Mouse (Mus musculus): Measurements from ENCODE around the gene Phactr3. TPM values are rescaled to one million over a fixed set of nuclear protein-coding genes. Genes with fewer than 3 reads are reported as not detected.
A peak's percentile ranks its signal among the peaks of the same experiment; 100 is the strongest.

The Phactr3 gene
- polyA plus RNA-seq, 1 experiment from 2014 or later: 0.70 TPM

DNA sequence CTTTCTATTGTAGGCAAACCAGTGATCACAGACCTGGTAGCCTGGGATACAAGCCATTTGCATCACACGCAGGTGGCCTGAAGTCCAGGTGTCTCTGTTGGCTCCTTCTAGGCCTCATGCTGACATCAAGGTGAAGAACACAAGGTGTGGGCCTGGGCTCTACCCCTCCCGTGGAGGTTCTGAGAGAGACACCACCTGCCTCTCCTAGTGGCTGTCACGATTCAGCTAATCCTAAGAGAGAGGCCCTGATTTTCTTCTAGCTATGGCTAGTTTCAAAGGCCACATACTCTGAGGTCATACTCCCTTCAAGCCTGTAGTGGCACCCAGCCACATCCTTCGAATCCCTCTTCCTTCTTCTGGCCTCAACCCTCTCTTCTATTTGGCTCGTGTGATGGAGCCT lies 12.2 kb downstream of the Phactr3 start:
- WGBS: 64% methylated on average over 5 of the region's 5 CpGs
- Histone ChIP-seq H3K36me3 (ENCODE audit: control insufficient read depth, insufficient read depth, low read length) (no peaks in the 10 kb centered on the region), H3K4me2 (ENCODE audit: low read depth, low read length) (no peak overlapping the region), H3K4me3 (ENCODE audit: low read length) (no peak overlapping the region), H3K4me1 (replicated peaks; ENCODE audit: control insufficient read depth, insufficient read depth, low read length) (no peaks in the 10 kb centered on the region; the same call in 1 of the 2 replicates), H3K27me3 (ENCODE audit: control insufficient read depth, insufficient read depth, low read depth, low read length) (no peaks in the 10 kb centered on the region), H3K9me3 (ENCODE audit: control insufficient read depth, low read length) (no peaks in the 10 kb centered on the region), H3K27ac (ENCODE audit: low read length) (no peak overlapping the region), H3K9ac (ENCODE audit: low read length) (no peak overlapping the region)
- no peak for ATAC-seq (ENCODE audit: low read depth)

DNA sequence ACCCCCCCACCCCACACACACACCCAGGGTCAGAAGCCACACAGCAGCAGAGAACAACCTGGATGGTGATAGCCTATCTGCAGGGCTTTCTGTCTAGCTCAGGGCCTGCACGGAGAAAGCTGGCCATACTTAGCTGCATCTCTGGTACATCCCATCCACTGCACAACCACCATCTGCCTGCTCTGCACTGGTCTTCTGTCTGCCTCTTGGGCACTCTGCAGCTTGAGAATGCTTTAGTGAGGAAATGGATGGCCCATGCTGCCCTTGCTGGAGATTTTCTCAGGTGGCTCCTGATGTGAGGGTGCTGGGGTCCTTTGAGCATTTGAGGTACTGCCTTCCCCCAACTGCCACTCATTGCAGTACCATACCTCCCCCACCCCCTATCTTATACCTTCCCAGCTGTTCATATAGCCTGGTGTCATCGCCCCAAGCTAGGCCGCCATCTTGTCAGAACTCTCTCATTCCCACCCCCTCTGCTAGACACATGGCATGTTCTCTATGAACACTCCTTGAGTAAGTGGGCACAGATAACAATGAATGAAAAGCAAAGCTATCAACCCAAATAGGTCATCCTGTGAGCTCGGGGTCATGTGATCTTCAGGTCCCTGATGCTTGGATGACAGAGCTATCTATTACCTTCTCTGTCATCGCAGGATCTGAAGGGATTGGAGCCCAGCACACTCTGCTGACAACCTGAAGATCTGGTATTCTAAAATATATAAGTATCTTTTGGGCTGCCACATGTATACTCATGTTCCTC lies 13.0 kb downstream of the Phactr3 start:
- H3K4me2 ChIP-seq (ENCODE audit: low read depth, low read length): no peak overlapping the region

DNA sequence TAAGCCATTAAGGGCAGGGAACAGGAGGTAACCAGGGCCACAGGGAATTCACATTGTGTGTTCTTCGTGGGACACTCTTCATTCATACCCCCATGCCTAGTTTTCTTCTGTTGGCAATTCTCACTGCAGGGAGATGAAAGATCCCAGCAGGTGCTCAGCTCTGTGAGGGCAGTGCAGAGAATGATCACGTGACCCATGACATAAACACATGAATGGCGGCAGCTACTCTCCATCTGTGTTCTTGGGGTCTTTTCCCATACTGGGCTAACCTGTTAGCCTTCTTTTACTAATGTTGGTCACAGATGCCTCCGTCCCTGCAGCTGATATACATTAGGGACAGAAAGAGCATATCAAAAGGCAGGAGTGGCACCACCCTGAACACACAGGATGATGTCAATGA lies 16.9 kb downstream of the Phactr3 start:
- WGBS: 25% methylated on average over 4 of the region's 4 CpGs
- Histone ChIP-seq H3K36me3 (ENCODE audit: control insufficient read depth, insufficient read depth, low read length) (no peaks in the 10 kb centered on the region), H3K27ac (ENCODE audit: low read length) (no peak overlapping the region), H3K9ac (ENCODE audit: low read length) (no peak overlapping the region), H3K4me3 (ENCODE audit: low read length) (no peak overlapping the region), H3K9me3 (ENCODE audit: control insufficient read depth, low read length) (no peaks in the 10 kb centered on the region), H3K4me1 (replicated peaks; ENCODE audit: control insufficient read depth, insufficient read depth, low read length) (no peaks in the 10 kb centered on the region), H3K27me3 (ENCODE audit: control insufficient read depth, insufficient read depth, low read depth, low read length) (no peaks in the 10 kb centered on the region), H3K4me2 (ENCODE audit: low read depth, low read length) (no peak overlapping the region)
- ATAC-seq (ENCODE audit: low read depth): no peak

More for the DNA sequence above, 13.0 kb downstream of the Phactr3 start:
- no peak overlapping the region for H3K27ac ChIP-seq (ENCODE audit: low read length)
- 87% methylated on average over 5 of the region's 5 CpGs for WGBS
- H3K4me1 ChIP-seq (replicated peaks; ENCODE audit: control insufficient read depth, insufficient read depth, low read length): no peaks in the 10 kb centered on the region; the same call in 1 of the 2 replicates
- no peak for ATAC-seq (ENCODE audit: low read depth)
- H3K9ac ChIP-seq (ENCODE audit: low read length): no peak overlapping the region
- H3K9me3 ChIP-seq (ENCODE audit: control insufficient read depth, low read length): no peaks in the 10 kb centered on the region
- H3K36me3 ChIP-seq (ENCODE audit: control insufficient read depth, insufficient read depth, low read length): no peaks in the 10 kb centered on the region
- H3K4me3 ChIP-seq (ENCODE audit: low read length): no peak overlapping the region
- H3K27me3 ChIP-seq (ENCODE audit: control insufficient read depth, insufficient read depth, low read depth, low read length): no peaks in the 10 kb centered on the region

DNA sequence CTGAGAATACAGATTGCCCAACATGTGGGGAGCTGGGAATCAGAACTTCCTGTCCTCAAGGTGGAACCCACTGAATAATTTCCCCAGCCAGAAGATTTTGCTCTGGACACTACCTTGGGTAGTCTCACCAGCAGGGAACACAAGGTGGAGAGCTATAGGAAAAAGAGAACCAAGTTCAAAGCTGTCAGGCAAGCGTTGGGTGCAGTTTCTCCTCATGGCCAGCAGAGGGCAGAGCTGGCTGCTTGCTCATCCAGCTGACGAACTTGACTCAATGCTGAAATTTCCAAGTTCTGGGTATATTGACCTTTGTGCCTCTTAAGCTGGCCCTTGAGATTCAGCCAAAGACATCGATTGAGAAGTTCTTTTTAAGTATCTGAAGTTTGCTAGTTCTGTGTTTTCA lies 18.7 kb downstream of the Phactr3 start:
- Histone ChIP-seq H3K36me3 (ENCODE audit: control insufficient read depth, insufficient read depth, low read length) (no peaks in the 10 kb centered on the region), H3K9me3 (ENCODE audit: control insufficient read depth, low read length) (no peaks in the 10 kb centered on the region), H3K27ac (ENCODE audit: low read length) (no peak overlapping the region), H3K4me3 (ENCODE audit: low read length) (no peak overlapping the region), H3K4me2 (ENCODE audit: low read depth, low read length) (no peak overlapping the region), H3K27me3 (ENCODE audit: control insufficient read depth, insufficient read depth, low read depth, low read length) (peaks cover 17% of the 10 kb centered on the region), H3K9ac (ENCODE audit: low read length) (no peak overlapping the region), H3K4me1 (replicated peaks; ENCODE audit: control insufficient read depth, insufficient read depth, low read length) (no peaks in the 10 kb centered on the region)
- no peak for ATAC-seq (ENCODE audit: low read depth)
- WGBS: 6% methylated on average over 3 of the region's 3 CpGs

GRCm38 (mm10) chr2:178141489-178141922 lies 22.7 kb downstream of the Phactr3 start:
- Histone ChIP-seq H3K4me1 (replicated peaks; ENCODE audit: control insufficient read depth, insufficient read depth, low read length) (no peaks in the 10 kb centered on the region), H3K9me3 (ENCODE audit: control insufficient read depth, low read length) (no peaks in the 10 kb centered on the region), H3K4me2 (ENCODE audit: low read depth, low read length) (no peak overlapping the region), H3K27me3 (ENCODE audit: control insufficient read depth, insufficient read depth, low read depth, low read length) (peaks cover 25% of the 10 kb centered on the region), H3K4me3 (ENCODE audit: low read length) (no peak overlapping the region), H3K27ac (ENCODE audit: low read length) (no peak overlapping the region), H3K9ac (ENCODE audit: low read length) (no peak overlapping the region), H3K36me3 (ENCODE audit: control insufficient read depth, insufficient read depth, low read length) (no peaks in the 10 kb centered on the region)
- 9% methylated on average over 9 of the region's 10 CpGs for WGBS
- ATAC-seq (ENCODE audit: low read depth): 0 out of 2 replicates have a peak, but pooled peaks have one; percentile 17

DNA sequence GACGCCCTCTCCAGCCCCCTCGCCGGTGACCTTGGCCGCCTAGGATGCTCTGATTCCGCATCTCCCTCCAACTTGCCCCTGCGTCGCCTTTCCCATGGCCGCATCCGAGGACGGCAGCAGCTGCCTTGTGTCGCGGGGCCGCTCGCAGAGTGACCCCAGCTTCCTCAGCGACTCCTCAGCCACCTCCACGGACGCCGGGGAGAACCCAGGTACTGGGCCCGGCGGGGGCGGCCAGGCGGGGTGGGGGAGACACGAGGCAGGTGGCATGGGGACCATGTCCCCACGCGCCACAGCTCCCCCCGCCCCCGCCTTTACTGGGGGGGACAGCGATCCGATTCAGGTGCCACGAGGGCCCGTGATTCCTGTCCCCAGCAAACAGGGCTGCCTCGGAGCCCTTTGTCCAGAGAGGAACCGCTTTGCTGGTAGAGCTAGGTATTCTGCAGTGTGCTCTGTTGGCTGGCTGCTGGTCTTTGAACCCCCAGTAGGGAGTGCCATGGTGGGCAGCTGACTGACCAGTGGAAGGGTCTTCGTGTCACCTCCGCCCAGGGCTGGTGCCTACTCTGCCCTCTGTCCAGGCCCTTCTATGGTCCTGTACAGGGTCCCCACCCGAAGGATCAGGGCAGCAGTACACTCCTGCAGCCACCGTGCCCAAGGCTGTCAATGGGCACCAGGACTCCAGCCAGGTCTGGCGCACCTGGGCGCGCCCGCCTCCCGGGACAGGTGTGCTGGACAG lies 23.7 kb downstream of the Phactr3 start:
- Histone ChIP-seq H3K27ac (ENCODE audit: low read length) (no peak overlapping the region), H3K9ac (ENCODE audit: low read length) (no peak overlapping the region), H3K27me3 (ENCODE audit: control insufficient read depth, insufficient read depth, low read depth, low read length) (peaks cover 25% of the 10 kb centered on the region), H3K9me3 (ENCODE audit: control insufficient read depth, low read length) (no peaks in the 10 kb centered on the region), H3K36me3 (ENCODE audit: control insufficient read depth, insufficient read depth, low read length) (no peaks in the 10 kb centered on the region), H3K4me1 (replicated peaks; ENCODE audit: control insufficient read depth, insufficient read depth, low read length) (no peaks in the 10 kb centered on the region), H3K4me3 (ENCODE audit: low read length) (no peak overlapping the region), H3K4me2 (ENCODE audit: low read depth, low read length) (no peak overlapping the region)
- WGBS: 10% methylated on average over 42 of the region's 42 CpGs
- no peak for ATAC-seq (ENCODE audit: low read depth)

GRCm38 (mm10) chr2:178143024-178143415 lies 24.2 kb downstream of the Phactr3 start:
- 23% methylated on average over 3 of the region's 3 CpGs for WGBS
- H3K9ac ChIP-seq (ENCODE audit: low read length): no peak overlapping the region

GRCm38 (mm10) chr2:178143898-178144297 lies 25.1 kb downstream of the Phactr3 start:
- H3K27ac ChIP-seq (ENCODE audit: low read length): no peak overlapping the region
- no peaks in the 10 kb centered on the region for H3K9me3 ChIP-seq (ENCODE audit: control insufficient read depth, low read length)
- no peak overlapping the region for H3K4me2 ChIP-seq (ENCODE audit: low read depth, low read length)
- WGBS: 58% methylated on average over 1 of the region's 1 CpGs
- H3K36me3 ChIP-seq (ENCODE audit: control insufficient read depth, insufficient read depth, low read length): no peaks in the 10 kb centered on the region
- H3K4me1 ChIP-seq (replicated peaks; ENCODE audit: control insufficient read depth, insufficient read depth, low read length): no peaks in the 10 kb centered on the region
- H3K4me3 ChIP-seq (ENCODE audit: low read length): no peak overlapping the region
- H3K9ac ChIP-seq (ENCODE audit: low read length): no peak overlapping the region
- ATAC-seq (ENCODE audit: low read depth): no peak
- H3K27me3 ChIP-seq (ENCODE audit: control insufficient read depth, insufficient read depth, low read depth, low read length): peaks cover 25% of the 10 kb centered on the region

More at GRCm38 (mm10) chr2:178143024-178143415, 24.2 kb downstream of the Phactr3 start:
- ATAC-seq (ENCODE audit: low read depth): no peak
- peaks cover 25% of the 10 kb centered on the region for H3K27me3 ChIP-seq (ENCODE audit: control insufficient read depth, insufficient read depth, low read depth, low read length)
- no peaks in the 10 kb centered on the region for H3K4me1 ChIP-seq (replicated peaks; ENCODE audit: control insufficient read depth, insufficient read depth, low read length)
- no peaks in the 10 kb centered on the region for H3K9me3 ChIP-seq (ENCODE audit: control insufficient read depth, low read length)
- H3K27ac ChIP-seq (ENCODE audit: low read length): no peak overlapping the region
- H3K4me3 ChIP-seq (ENCODE audit: low read length): no peak overlapping the region
- no peak overlapping the region for H3K4me2 ChIP-seq (ENCODE audit: low read depth, low read length)
- H3K36me3 ChIP-seq (ENCODE audit: control insufficient read depth, insufficient read depth, low read length): no peaks in the 10 kb centered on the region

- Histone ChIP-seq H3K27me3 (ENCODE audit: control insufficient read depth, insufficient read depth, low read depth, low read length) (no peaks in the 10 kb centered on the region), H3K36me3 (ENCODE audit: control insufficient read depth, insufficient read depth, low read length) (no peaks in the 10 kb centered on the region), H3K4me3 (ENCODE audit: low read length) (no peak overlapping the region), H3K9ac (ENCODE audit: low read length) (no peak overlapping the region), H3K27ac (ENCODE audit: low read length) (no peak overlapping the region), H3K4me2 (ENCODE audit: low read depth, low read length) (no peak overlapping the region), H3K9me3 (ENCODE audit: control insufficient read depth, low read length) (no peaks in the 10 kb centered on the region), H3K4me1 (replicated peaks; ENCODE audit: control insufficient read depth, insufficient read depth, low read length) (no peaks in the 10 kb centered on the region)
- ATAC-seq (ENCODE audit: low read depth): no peak
- 59% methylated on average over 1 of the region's 1 CpGs for WGBS
These were observed 30.5 kb downstream of the Phactr3 start for GRCm38 (mm10) chr2:178149312-178149711.
